Mouse (Mus musculus) cortical plate, adult 2 months (tissue): Measurements from ENCODE around the gene Map3k13. TPM values are rescaled to one million over a fixed set of nuclear protein-coding genes. Genes with fewer than 3 reads are reported as not detected.
"Not testable (repeated sequence)": the region's sequence is repeated elsewhere in the genome, so short reads cannot be mapped to it uniquely, and the experiment has no call there.

Experiments used
- H3K27ac ChIP-seq: fragments of 200-500 bp; 2 replicates; pipeline ENCODE4 v1.5.1; 2012; ENCODE audit warnings: low read length, control low read depth, inconsistent platforms; ENCODE audit not compliant: insufficient read depth
- H3K4me1 ChIP-seq: fragments of 200-500 bp; 2 replicates; pipeline ENCODE4 v1.6.1; 2011; ENCODE audit warnings: low read length; ENCODE audit not compliant: control insufficient read depth, insufficient read depth
- H3K4me3 ChIP-seq: fragments of 200-500 bp; 2 replicates; pipeline ENCODE4 v1.5.1; 2011; ENCODE audit warnings: mild to moderate bottlenecking, low read length, control low read depth; ENCODE audit not compliant: insufficient read depth
- CTCF ChIP-seq: fragments of 200-500 bp; IDR thresholded peaks from 2 replicates; pipeline ENCODE4 v1.5.1; 2011; ENCODE audit warnings: mild to moderate bottlenecking, control low read depth, low read length; ENCODE audit not compliant: insufficient read depth; ENCODE audit errors: extremely low read depth
- POLR2A ChIP-seq: fragments of 200-500 bp; IDR thresholded peaks from 2 replicates; pipeline ENCODE4 v1.6.1; 2011; ENCODE audit warnings: mild to moderate bottlenecking, low read length, control low read depth; ENCODE audit not compliant: insufficient read depth; ENCODE audit errors: extremely low read depth
- polyA plus RNA-seq: library from polyadenylated mRNA; depleted of rRNA; stranded (reverse); fragments of >200 nt; gene quantifications from 2 replicates; pipeline ENCODE4 v1.2.3, GENCODE M21; 2012

Gene Map3k13
- polyA plus RNA-seq, 1 experiment = 8.1 TPM

- no peaks in the 10 kb centered on the region for H3K4me1 ChIP-seq
- H3K27ac ChIP-seq = no peak overlapping the region
- TF ChIP-seq POLR2A (no peak), CTCF (no peak)
- H3K4me3 ChIP-seq = no peak overlapping the region
These were observed 9.1 kb upstream of the Map3k13 start for GRCm38 (mm10) chr16:21785000-21785399.

DNA sequence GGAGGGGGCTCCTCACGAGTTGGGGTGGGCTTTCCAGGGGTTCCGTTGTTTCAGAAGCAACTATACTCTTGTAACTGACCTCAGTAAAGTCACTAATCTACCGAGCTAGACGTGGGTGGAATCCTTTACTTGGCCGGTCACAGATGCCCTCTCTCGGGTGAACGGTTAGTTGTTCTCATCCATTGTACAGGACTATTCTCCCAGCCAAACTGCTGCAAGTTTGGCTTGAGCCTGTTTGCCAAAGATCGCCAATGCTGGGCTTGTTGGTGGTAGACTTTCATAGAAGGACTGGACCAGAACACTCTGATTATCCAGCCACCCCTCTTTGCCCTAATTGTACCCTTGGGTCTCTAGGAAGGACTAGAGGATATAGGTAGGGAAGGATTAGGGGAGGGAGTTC lies 7.8 kb upstream of the Map3k13 start:
- TF ChIP-seq POLR2A = no peak
- no peak for TF ChIP-seq CTCF
- H3K4me3 ChIP-seq = no peak overlapping the region
- no peak overlapping the region for H3K27ac ChIP-seq
- H3K4me1 ChIP-seq = no peaks in the 10 kb centered on the region

- Histone ChIP-seq H3K4me3 (peak within 1 kb of the TSS; percentile 67), H3K4me1 (no peaks in the 10 kb centered on the region), H3K27ac (no peak within 1 kb of the TSS)
- 0 out of 2 replicates have a peak, but pooled peaks have one; percentile 22 for TF ChIP-seq POLR2A
- no peak for TF ChIP-seq CTCF
These were observed 6.4 kb upstream of the Map3k13 start, which contains the start of gene Ehhadh for GRCm38 (mm10) chr16:21787516-21788353. Ehhadh (minus strand) TSS chr16:21787807.

GRCm38 (mm10) chr16:21788581-21788980 lies 5.6 kb upstream of the Map3k13 start:
- no peak overlapping the region for H3K4me3 ChIP-seq
- no peaks in the 10 kb centered on the region for H3K4me1 ChIP-seq
- no peak overlapping the region for H3K27ac ChIP-seq
- TF ChIP-seq CTCF (no peak), POLR2A (no peak)

DNA sequence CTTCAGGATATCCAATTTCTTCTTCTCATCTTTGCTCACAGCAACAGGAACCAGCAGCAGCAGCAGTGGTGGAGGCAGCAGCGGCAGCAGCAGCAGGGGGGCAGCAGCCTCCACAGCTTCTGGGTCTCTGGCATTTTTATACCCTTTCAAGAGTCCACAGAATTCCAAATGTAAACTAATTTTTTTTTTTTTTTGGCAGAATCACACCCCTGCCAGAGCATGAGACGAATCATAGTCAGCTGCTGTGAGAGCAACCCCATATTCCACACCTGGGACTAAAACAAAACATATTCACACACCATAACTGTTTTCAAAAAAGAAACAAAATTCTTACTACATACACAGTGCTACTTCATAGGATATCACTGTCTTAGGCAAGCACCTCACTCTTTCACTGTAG lies 5.0 kb upstream of the Map3k13 start:
- TF ChIP-seq POLR2A (no peak), CTCF (no peak)
- Histone ChIP-seq H3K4me1 (no peaks in the 10 kb centered on the region), H3K27ac (no peak overlapping the region), H3K4me3 (no peak overlapping the region)

DNA sequence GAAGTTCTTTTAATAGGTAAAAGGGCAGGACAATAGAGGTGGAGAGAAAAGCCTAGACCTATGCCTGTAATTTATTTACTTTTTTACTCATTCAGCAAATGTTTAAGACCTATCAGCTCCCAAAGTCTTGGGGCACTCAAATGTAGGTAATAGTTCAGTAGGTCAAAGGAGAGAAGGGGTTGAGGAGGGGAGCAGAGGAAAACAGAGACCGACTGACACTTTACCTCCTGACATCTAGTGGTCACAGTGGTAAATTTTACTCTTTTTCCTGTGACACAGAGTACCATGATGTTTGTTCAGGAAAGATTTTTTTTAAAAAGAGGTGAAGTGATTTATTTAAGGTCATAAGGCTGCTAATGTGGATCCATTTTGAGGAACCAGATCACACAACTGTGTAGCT lies 3.7 kb upstream of the Map3k13 start:
- H3K4me3 ChIP-seq = no peak overlapping the region
- TF ChIP-seq POLR2A (no peak), CTCF (no peak)
- H3K4me1 ChIP-seq = no peaks in the 10 kb centered on the region
- H3K27ac ChIP-seq = no peak overlapping the region

GRCm38 (mm10) chr16:21791779-21792178 lies 2.4 kb upstream of the Map3k13 start:
- Histone ChIP-seq H3K27ac (no peak overlapping the region), H3K4me1 (no peaks in the 10 kb centered on the region), H3K4me3 (no peak overlapping the region)
- TF ChIP-seq POLR2A (no peak), CTCF (no peak)

GRCm38 (mm10) chr16:21793080-21793810 lies 901 bp upstream of the Map3k13 start:
- not testable (repeated sequence) for H3K4me3 ChIP-seq, H3K27ac ChIP-seq

DNA sequence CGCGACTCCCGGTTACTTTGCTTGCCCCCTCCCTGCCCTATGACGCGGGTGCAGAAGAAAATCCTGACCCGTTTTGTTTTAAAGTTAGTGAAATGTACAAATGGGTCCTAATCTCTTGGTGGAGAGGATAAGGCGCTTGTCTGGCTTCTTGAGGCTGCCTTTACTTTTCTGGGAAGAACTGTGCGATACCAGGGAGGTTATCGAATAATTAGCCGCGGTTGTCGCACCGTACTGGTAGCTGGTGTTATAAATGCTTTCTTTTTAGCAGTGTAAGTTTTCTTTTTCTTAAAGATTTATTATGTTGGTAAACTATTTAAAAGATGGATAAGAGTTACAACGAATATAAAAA lies 525 bp downstream of the Map3k13 start:
- TF ChIP-seq POLR2A (no peak), CTCF (no peak)
- H3K4me3 ChIP-seq = peak overlapping the region; percentile 83
- H3K27ac ChIP-seq = peak overlapping the region; percentile 61; the same call in 1 of the 2 replicates
- no peaks in the 10 kb centered on the region for H3K4me1 ChIP-seq

More at GRCm38 (mm10) chr16:21793080-21793810, 901 bp upstream of the Map3k13 start:
- H3K4me1 ChIP-seq = not testable (repeated sequence)

GRCm38 (mm10) chr16:21795071-21795470 lies 925 bp downstream of the Map3k13 start:
- Histone ChIP-seq H3K4me1 (no peaks in the 10 kb centered on the region), H3K27ac (no peak overlapping the region), H3K4me3 (peak overlapping the region; percentile 83)
- no peak for TF ChIP-seq CTCF
- no peak for TF ChIP-seq POLR2A
